Mouse (Mus musculus): ENCODE results near the gene Cd79b. TPM values are rescaled to one million over a fixed set of nuclear protein-coding genes. Genes with fewer than 3 reads are reported as not detected.

Cd79b gene
- polyA plus RNA-seq, 1 experiment from 2014 or later, result 4.4 TPM

DNA sequence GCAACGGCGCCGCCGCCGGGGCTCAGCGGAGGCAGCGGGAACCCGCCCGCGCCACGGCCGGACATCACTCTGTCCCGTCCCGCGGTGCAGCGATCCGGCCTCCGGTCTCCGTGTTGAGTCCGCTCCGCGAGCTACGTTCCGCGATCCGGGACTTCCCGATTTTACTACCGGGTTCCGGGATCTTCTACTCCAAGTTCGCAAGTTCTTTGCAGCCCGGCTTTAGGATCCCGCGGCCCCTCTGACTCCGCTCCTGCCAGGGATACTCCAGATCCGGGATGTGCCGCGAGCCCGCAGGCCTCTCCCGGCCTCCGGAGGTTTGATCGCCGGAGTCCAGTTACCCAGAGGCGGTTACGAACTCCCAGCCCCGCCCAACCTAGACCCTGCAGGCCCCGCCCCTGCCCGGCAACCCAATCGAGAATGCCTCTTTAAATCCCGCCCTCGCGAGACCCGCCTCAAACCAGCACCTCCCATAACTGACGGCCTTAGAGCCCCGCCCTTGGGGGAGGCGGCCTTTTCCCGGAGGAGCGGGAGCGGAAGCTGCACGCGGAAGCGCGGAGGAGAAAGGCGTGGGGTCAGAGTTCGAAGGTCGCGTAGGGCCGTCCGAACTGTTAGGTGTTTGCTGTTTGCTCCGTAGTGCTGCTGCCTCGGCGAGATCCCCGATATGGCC is 41.8 kb downstream of the Cd79b start, which contains the start of gene Smarcd2:
Smarcd2 (minus strand) TSS at position 329 of the 667 bp plus-strand sequence.
- H3K9ac ChIP-seq (ENCODE audit: low read depth, low read length), result peak within 1 kb of the TSS; percentile 99
- H3K27ac ChIP-seq (ENCODE audit: low read length), result peak within 1 kb of the TSS; percentile 98
- WGBS, result under 1% methylated on average over 72 of the region's 72 CpGs
- H3K36me3 ChIP-seq (ENCODE audit: control insufficient read depth, insufficient read depth, low read length), result no peaks in the 10 kb centered on the region
- peaks cover 50% of the 10 kb centered on the region for H3K4me1 ChIP-seq (ENCODE audit: control insufficient read depth, insufficient read depth, low read length)
- peak; percentile 94 for ATAC-seq
- H3K9me3 ChIP-seq (ENCODE audit: control insufficient read depth, low read length), result no peaks in the 10 kb centered on the region
- peak within 1 kb of the TSS; percentile 88 for H3K4me2 ChIP-seq (ENCODE audit: low read depth, low read length)
- H3K4me3 ChIP-seq (ENCODE audit: low read length), result peak within 1 kb of the TSS; percentile 96
- no peaks in the 10 kb centered on the region for H3K27me3 ChIP-seq (replicated peaks; ENCODE audit: control insufficient read depth, insufficient read depth, low read length)

DNA sequence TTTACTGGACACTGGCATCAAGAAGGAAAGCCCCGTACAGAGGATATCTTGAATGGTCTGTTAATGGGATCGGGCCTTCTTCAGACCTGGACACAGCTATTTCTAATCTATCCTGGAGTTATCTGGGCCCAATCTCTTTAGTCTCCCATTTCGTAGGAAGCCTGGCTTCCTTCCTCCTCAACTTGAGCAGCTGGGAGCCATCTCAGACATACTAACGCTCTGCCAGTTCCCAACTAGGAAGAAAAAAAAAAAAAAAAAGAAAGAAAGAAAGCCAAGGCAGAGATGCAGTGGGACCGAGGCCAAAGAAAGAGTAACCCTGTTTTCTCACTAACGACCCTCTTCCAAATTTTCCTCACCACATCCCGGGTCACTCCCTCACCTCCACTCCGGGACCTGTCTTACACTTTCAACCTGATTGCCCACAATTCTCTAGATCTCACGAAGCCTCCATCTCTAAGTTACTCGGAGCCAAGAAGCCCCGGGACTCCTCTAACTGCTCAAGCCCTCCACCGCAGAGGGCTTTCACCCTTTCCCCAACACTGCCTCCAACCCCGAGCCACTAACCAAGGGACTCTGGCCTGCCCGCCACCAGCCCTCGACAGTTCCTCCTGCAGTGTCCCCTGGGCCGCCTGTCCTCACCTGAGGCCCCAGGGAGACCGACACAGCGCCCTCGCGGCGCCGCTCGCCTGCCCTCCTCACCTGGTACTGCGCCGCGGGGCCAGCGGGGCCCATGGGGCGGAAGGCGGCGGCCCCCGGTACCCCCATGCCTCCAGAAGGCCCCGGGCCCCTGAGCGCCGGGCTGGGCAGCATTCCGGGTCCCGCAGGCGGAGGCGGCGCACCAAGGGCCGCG is 42.5 kb downstream of the Cd79b start:
- WGBS, result under 1% methylated on average over 41 of the region's 41 CpGs
- H3K4me2 ChIP-seq (ENCODE audit: low read depth, low read length), result peak overlapping the region; percentile 79
- peak; percentile 42 for ATAC-seq

DNA sequence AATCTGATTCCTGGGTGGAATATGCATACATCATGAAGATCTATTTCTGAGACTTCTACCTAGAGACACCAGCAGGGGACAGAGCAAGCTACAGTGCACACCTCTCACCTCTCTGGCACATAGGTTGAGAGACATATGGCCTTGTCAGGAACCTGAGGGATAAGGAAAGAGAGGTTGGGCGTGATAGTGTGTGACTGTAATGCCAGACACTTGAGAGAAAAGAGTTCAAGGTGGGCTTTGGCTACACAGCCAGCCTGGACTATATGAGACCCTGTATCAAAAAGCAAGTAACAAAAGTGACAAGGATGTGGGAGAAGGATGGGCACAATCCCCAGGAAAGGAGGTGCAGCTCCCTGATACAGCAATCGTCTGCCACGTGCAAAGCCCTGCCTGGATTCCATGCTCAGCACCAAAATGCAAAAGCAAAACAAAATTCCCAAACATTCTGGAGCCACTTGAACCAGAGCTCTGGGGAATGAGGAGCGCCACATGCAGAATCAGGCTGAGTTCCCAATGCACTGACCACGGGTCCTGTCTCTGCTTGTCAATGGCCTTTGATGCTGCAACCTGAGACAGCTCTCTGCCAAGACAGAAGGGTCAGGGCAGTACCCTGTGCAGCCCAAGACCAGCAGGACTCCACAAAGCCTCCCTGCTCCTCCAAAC is 43.3 kb downstream of the Cd79b start:
- peak overlapping the region; percentile 99 for H3K9ac ChIP-seq (ENCODE audit: low read depth, low read length)

More for the DNA sequence above, 42.5 kb downstream of the Cd79b start:
- Histone ChIP-seq H3K27ac (ENCODE audit: low read length) (peak overlapping the region; percentile 98), H3K4me3 (ENCODE audit: low read length) (peak overlapping the region; percentile 96), H3K4me1 (ENCODE audit: control insufficient read depth, insufficient read depth, low read length) (peaks cover 53% of the 10 kb centered on the region), H3K9me3 (ENCODE audit: control insufficient read depth, low read length) (no peaks in the 10 kb centered on the region), H3K27me3 (replicated peaks; ENCODE audit: control insufficient read depth, insufficient read depth, low read length) (no peaks in the 10 kb centered on the region), H3K36me3 (ENCODE audit: control insufficient read depth, insufficient read depth, low read length) (no peaks in the 10 kb centered on the region), H3K9ac (ENCODE audit: low read depth, low read length) (peak overlapping the region; percentile 99)

DNA sequence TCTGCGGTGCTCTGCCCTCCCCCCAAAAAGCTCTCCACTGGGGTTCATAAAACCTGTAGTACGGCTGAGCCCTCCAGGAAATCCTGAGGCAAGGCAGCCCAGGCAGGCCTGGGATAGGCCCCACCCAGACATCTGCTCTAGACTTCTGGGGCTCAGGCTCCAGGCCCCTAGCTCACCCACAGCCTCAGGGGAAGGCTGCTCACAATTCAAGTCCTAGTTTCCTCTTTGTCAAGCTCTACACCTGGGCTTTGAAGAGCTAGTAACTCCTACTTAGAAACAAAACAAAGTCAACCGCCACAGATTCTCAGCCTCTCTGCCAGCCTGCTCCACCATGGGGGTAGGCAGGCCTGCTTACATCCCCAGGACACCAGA is 45.5 kb downstream of the Cd79b start:
- peak overlapping the region; percentile 34 for H3K9ac ChIP-seq (ENCODE audit: low read depth, low read length)
- H3K9me3 ChIP-seq (ENCODE audit: control insufficient read depth, low read length), result no peaks in the 10 kb centered on the region
- no peaks in the 10 kb centered on the region for H3K27me3 ChIP-seq (replicated peaks; ENCODE audit: control insufficient read depth, insufficient read depth, low read length)
- H3K4me1 ChIP-seq (ENCODE audit: control insufficient read depth, insufficient read depth, low read length), result peaks cover 40% of the 10 kb centered on the region
- peak overlapping the region; percentile 6; the same call in 1 of the 2 replicates for H3K4me3 ChIP-seq (ENCODE audit: low read length)
- whole genome bisulfite sequencing, result 17% methylated on average over 3 of the region's 3 CpGs
- peak overlapping the region; percentile 32 for H3K4me2 ChIP-seq (ENCODE audit: low read depth, low read length)
- peak overlapping the region; percentile 86 for H3K27ac ChIP-seq (ENCODE audit: low read length)
- peaks cover 24% of the 10 kb centered on the region for H3K36me3 ChIP-seq (ENCODE audit: control insufficient read depth, insufficient read depth, low read length)
- no peak for ATAC-seq

More for the DNA sequence above, 43.3 kb downstream of the Cd79b start:
- 13% methylated on average over 5 of the region's 5 CpGs for WGBS
- Histone ChIP-seq H3K27me3 (replicated peaks; ENCODE audit: control insufficient read depth, insufficient read depth, low read length) (no peaks in the 10 kb centered on the region), H3K9me3 (ENCODE audit: control insufficient read depth, low read length) (no peaks in the 10 kb centered on the region), H3K36me3 (ENCODE audit: control insufficient read depth, insufficient read depth, low read length) (peaks cover 4% of the 10 kb centered on the region; the same call in 1 of the 2 replicates), H3K4me3 (ENCODE audit: low read length) (peak overlapping the region; percentile 96), H3K4me1 (ENCODE audit: control insufficient read depth, insufficient read depth, low read length) (peaks cover 52% of the 10 kb centered on the region), H3K27ac (ENCODE audit: low read length) (peak overlapping the region; percentile 98), H3K4me2 (ENCODE audit: low read depth, low read length) (peak overlapping the region; percentile 79)
- ATAC-seq, result no peak

DNA sequence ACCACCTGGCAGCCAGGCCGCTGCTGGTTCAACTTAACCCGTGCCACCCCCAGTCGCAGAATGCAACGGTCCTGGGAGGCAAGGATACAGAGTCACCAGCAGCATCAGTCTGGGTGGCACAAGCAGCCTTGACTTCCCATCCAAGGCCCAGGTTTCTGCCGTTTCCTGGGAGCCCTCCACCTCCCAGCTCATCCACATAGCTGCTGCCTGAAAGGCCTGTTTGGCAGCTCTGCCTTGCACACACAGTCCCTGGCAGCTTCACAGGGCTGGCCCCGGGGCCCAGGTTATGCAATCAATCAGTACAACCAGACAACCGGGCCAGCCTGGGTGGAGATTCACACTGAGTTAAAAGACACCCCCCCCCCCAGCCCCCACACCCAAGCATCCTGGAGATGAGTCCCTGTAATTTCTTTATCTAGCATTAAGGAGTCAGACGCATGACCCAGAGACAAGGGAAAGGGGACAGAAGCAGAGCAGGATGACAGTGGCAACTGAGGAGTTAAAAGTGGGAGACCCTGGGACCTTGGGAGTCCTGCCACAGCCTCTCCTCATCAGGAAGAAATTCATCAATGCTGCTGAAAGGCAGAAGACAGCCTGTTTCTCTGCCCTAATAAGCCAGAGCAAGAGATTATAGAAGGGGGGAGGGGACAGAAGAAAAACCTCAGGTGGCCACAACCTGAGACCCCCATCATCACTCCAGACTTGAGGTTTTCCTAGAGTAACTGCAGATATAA is 46.1 kb downstream of the Cd79b start:
- peaks cover 25% of the 10 kb centered on the region for H3K36me3 ChIP-seq (ENCODE audit: control insufficient read depth, insufficient read depth, low read length)
- no peaks in the 10 kb centered on the region for H3K9me3 ChIP-seq (ENCODE audit: control insufficient read depth, low read length)
- WGBS, result 26% methylated on average over 8 of the region's 8 CpGs
- no peak for ATAC-seq
- H3K27ac ChIP-seq (ENCODE audit: low read length), result peak overlapping the region; percentile 86
- H3K27me3 ChIP-seq (replicated peaks; ENCODE audit: control insufficient read depth, insufficient read depth, low read length), result no peaks in the 10 kb centered on the region
- H3K4me1 ChIP-seq (ENCODE audit: control insufficient read depth, insufficient read depth, low read length), result peaks cover 37% of the 10 kb centered on the region
- H3K4me2 ChIP-seq (ENCODE audit: low read depth, low read length), result peak overlapping the region; percentile 32
- peak overlapping the region; percentile 6; the same call in 1 of the 2 replicates for H3K4me3 ChIP-seq (ENCODE audit: low read length)
- H3K9ac ChIP-seq (ENCODE audit: low read depth, low read length), result peak overlapping the region; percentile 34

DNA sequence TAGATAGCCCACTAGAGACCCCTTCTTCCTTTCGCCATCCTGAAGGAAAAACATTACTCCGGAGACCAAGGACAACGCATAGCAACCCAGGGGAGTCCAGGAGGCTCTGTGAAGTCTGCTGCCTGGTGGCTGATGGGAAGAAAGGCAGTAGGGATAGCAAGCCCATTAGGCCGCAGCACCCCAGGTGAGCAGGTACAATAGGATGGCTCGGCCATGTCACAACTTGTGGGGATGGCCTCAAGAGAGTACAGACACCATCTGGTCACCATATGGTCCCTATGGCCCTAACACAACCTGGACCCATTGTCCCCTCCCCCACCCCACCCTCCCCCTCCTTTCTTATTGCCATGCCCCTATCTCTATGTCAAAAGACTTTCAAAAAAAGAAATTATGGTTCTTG is 46.7 kb downstream of the Cd79b start:
- Histone ChIP-seq H3K9ac (ENCODE audit: low read depth, low read length) (peak overlapping the region; percentile 25; the same call in 1 of the 2 replicates), H3K4me2 (ENCODE audit: low read depth, low read length) (peak overlapping the region; percentile 32; the same call in 1 of the 2 replicates), H3K27ac (ENCODE audit: low read length) (peak overlapping the region; percentile 86), H3K9me3 (ENCODE audit: control insufficient read depth, low read length) (no peaks in the 10 kb centered on the region), H3K4me1 (ENCODE audit: control insufficient read depth, insufficient read depth, low read length) (peaks cover 36% of the 10 kb centered on the region), H3K36me3 (ENCODE audit: control insufficient read depth, insufficient read depth, low read length) (peaks cover 29% of the 10 kb centered on the region), H3K4me3 (ENCODE audit: low read length) (no peak overlapping the region), H3K27me3 (replicated peaks; ENCODE audit: control insufficient read depth, insufficient read depth, low read length) (no peaks in the 10 kb centered on the region)
- WGBS, result 70% methylated on average over 5 of the region's 5 CpGs
- no peak for ATAC-seq

DNA sequence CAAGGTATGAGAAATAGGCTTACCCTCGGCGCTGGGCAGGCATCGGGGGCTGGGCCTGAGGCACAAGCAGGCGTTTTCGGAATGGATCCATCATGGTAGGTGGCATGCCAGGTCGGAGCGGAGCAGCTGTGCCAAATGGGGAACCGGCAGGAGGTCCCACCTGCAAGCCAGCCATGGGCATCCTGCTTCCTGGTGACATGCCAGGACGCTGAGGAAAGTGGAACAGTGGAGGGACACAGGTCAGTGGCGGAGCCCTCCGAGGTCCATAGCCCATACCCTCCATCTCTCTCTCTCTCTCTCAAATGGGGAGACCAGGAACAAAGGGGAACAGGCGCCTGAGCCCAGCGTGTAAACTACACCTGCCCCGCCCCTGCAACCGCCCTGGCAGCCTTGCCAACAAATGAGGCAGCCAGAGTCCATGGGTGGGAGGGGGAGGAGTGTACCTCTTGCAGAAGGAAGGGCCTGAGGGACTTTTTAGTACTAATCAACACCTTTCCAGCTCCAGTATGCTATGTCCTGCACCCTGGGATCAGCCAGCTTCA is 47.2 kb downstream of the Cd79b start:
- H3K36me3 ChIP-seq (ENCODE audit: control insufficient read depth, insufficient read depth, low read length), result peaks cover 34% of the 10 kb centered on the region
- no peaks in the 10 kb centered on the region for H3K27me3 ChIP-seq (replicated peaks; ENCODE audit: control insufficient read depth, insufficient read depth, low read length)
- H3K27ac ChIP-seq (ENCODE audit: low read length), result no peak overlapping the region
- H3K9me3 ChIP-seq (ENCODE audit: control insufficient read depth, low read length), result no peaks in the 10 kb centered on the region
- no peak overlapping the region for H3K9ac ChIP-seq (ENCODE audit: low read depth, low read length)
- 65% methylated on average over 15 of the region's 15 CpGs for WGBS
- peaks cover 36% of the 10 kb centered on the region for H3K4me1 ChIP-seq (ENCODE audit: control insufficient read depth, insufficient read depth, low read length)
- H3K4me2 ChIP-seq (ENCODE audit: low read depth, low read length), result no peak overlapping the region
- no peak overlapping the region for H3K4me3 ChIP-seq (ENCODE audit: low read length)
- ATAC-seq, result no peak

DNA sequence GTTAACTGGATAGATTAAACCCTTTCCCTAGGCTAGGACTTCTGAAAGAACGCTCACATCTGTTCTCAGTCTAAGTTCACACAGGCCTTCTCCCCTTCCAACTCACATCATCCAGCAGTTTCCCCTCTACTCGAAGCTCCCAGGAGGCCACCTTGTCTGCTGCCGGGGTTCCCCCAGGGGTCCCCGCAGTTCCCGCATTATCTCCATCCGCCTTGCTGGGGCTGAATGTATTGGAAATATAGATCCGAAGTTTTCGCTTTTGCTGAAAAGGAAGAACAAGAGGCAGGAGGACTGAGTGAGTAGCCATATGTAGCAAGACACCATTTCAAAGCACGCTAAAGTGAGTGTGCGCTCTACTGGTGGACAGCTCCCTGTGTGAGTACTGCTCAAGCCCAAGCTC is 48.1 kb downstream of the Cd79b start:
- peaks cover 43% of the 10 kb centered on the region for H3K36me3 ChIP-seq (ENCODE audit: control insufficient read depth, insufficient read depth, low read length)
- H3K27ac ChIP-seq (ENCODE audit: low read length), result no peak overlapping the region
- no peaks in the 10 kb centered on the region for H3K27me3 ChIP-seq (replicated peaks; ENCODE audit: control insufficient read depth, insufficient read depth, low read length)
- no peak overlapping the region for H3K4me2 ChIP-seq (ENCODE audit: low read depth, low read length)
- H3K4me1 ChIP-seq (ENCODE audit: control insufficient read depth, insufficient read depth, low read length), result peaks cover 34% of the 10 kb centered on the region
- 94% methylated on average over 10 of the region's 10 CpGs for WGBS
- no peaks in the 10 kb centered on the region for H3K9me3 ChIP-seq (ENCODE audit: control insufficient read depth, low read length)
- no peak overlapping the region for H3K4me3 ChIP-seq (ENCODE audit: low read length)
- no peak for ATAC-seq
- no peak overlapping the region for H3K9ac ChIP-seq (ENCODE audit: low read depth, low read length)

All from intestine, embryonic 16.5 days (tissue).